Mouse (Mus musculus) heart, embryonic 15.5 days (tissue): ENCODE measurements around the gene Gbp7. TPM values are rescaled to one million over a fixed set of nuclear protein-coding genes. Genes with fewer than 3 reads are reported as not detected.
A peak's percentile ranks its signal among the peaks of the same experiment; 100 is the strongest.
"Not testable (repeated sequence)": the region's sequence is repeated elsewhere in the genome, so short reads cannot be mapped to it uniquely, and the experiment has no call there.

ENCODE experiments used
- ATAC-seq: fragments of 200-750 bp; cut with Nextera tagmentation; replicated peaks from 2 replicates; pipeline ENCODE4 v1.8.0; 2017; ENCODE audit warnings: low read depth, moderate TSS enrichment; ENCODE audit not compliant: insufficient number of reproducible peaks, insufficient read depth, low FRiP score
- H3K27ac ChIP-seq: fragments of 300-500 bp; sonication (generic); 2 replicates; pipeline ENCODE4 v1.5.1; 2015; ENCODE audit warnings: mild to moderate bottlenecking, inconsistent platforms
- H3K27me3 ChIP-seq: fragments of 300-500 bp; sonication (generic); 2 replicates; pipeline ENCODE4 v1.6.1; 2015; ENCODE audit warnings: inconsistent platforms
- H3K36me3 ChIP-seq: fragments of 300-500 bp; sonication (generic); 2 replicates; pipeline ENCODE4 v1.6.1; 2015; ENCODE audit warnings: mild to moderate bottlenecking, inconsistent platforms
- H3K4me1 ChIP-seq: fragments of 300-500 bp; sonication (generic); replicated peaks from 2 replicates; pipeline ENCODE4 v1.6.1; 2015; ENCODE audit warnings: inconsistent platforms
- H3K4me2 ChIP-seq: fragments of 300-500 bp; sonication (generic); 2 replicates; pipeline ENCODE4 v1.6.1; 2015; ENCODE audit warnings: inconsistent platforms, mild to moderate bottlenecking, moderate library complexity
- H3K4me3 ChIP-seq: fragments of 300-500 bp; sonication (generic); 2 replicates; pipeline ENCODE4 v1.5.1; 2015; ENCODE audit warnings: mild to moderate bottlenecking, inconsistent platforms
- H3K9ac ChIP-seq: fragments of 300-500 bp; sonication (generic); 2 replicates; pipeline ENCODE4 v1.6.1; 2015; ENCODE audit warnings: mild to moderate bottlenecking, inconsistent platforms
- H3K9me3 ChIP-seq: fragments of 300-500 bp; sonication (generic); replicated peaks from 2 replicates; pipeline ENCODE4 v1.6.1; 2016; ENCODE audit warnings: inconsistent platforms
- WGBS: fragments of 180-500 bp; shearing (Covaris S2); methylation state at CpG from one replicate; pipeline ENCODE4 v1.1.7; 2015; ENCODE audit warnings: mixed read lengths; 5-methylcytosine and 5-hydroxymethylcytosine counted together
- polyA plus RNA-seq: library from polyadenylated mRNA; unstranded; fragments of >200 nt; fragmentation: Nextera tagmentation; extraction: Ambion mirVana; gene quantifications from 2 replicates; pipeline ENCODE4 v1.2.1, GENCODE M21; 2015

The Gbp7 gene
- polyA plus RNA-seq, 1 experiment from 2014 or later = 3.5 TPM

DNA sequence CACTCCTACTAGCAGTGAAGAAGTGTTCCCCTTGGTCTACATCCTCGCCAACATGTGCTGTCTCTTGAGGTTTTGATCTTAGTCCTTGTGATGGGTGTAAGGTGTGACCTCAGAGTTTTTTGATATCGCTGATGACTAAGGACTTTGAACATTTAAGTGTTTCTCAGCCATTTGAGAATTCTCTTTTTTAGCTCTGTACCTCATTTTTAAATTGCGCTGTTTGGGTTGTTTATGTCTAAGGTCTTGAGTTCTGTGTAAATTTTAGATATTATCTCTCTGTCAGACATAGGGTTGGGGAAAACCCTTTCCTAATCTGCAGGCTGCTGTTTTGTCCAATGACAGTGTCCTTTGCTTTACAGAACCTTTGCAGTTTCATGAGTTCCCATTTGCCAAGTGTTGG lies 3.0 kb downstream of the Gbp7 start:
- Histone ChIP-seq H3K4me2 (no peak overlapping the region), H3K27ac (no peak overlapping the region), H3K9me3 (no peaks in the 10 kb centered on the region), H3K4me1 (no peaks in the 10 kb centered on the region), H3K36me3 (no peaks in the 10 kb centered on the region), H3K4me3 (no peak overlapping the region), H3K27me3 (no peaks in the 10 kb centered on the region), H3K9ac (no peak overlapping the region)
- 79% methylated on average over 3 of the region's 3 CpGs for WGBS
- no peak for ATAC-seq

- H3K4me3 ChIP-seq = no peak overlapping the region
- no peak overlapping the region for H3K4me2 ChIP-seq
- H3K9ac ChIP-seq = no peak overlapping the region
- H3K4me1 ChIP-seq = no peaks in the 10 kb centered on the region
- 54% methylated on average over 1 of the region's 1 CpGs for WGBS
- no peaks in the 10 kb centered on the region for H3K9me3 ChIP-seq
- no peaks in the 10 kb centered on the region for H3K27me3 ChIP-seq
- no peak for ATAC-seq
- no peak overlapping the region for H3K27ac ChIP-seq
- no peaks in the 10 kb centered on the region for H3K36me3 ChIP-seq
These were observed 5.5 kb downstream of the Gbp7 start for GRCm38 (mm10) chr3:142535667-142536066.

- H3K9ac ChIP-seq = no peak overlapping the region
- no peaks in the 10 kb centered on the region for H3K36me3 ChIP-seq
- H3K4me1 ChIP-seq = no peaks in the 10 kb centered on the region
- no peak for ATAC-seq
- H3K27ac ChIP-seq = no peak overlapping the region
- WGBS = 78% methylated on average over 6 of the region's 6 CpGs
- H3K4me3 ChIP-seq = no peak overlapping the region
- no peak overlapping the region for H3K4me2 ChIP-seq
- no peaks in the 10 kb centered on the region for H3K9me3 ChIP-seq
- no peaks in the 10 kb centered on the region for H3K27me3 ChIP-seq
These were observed 11.2 kb downstream of the Gbp7 start for GRCm38 (mm10) chr3:142541391-142541790.

DNA sequence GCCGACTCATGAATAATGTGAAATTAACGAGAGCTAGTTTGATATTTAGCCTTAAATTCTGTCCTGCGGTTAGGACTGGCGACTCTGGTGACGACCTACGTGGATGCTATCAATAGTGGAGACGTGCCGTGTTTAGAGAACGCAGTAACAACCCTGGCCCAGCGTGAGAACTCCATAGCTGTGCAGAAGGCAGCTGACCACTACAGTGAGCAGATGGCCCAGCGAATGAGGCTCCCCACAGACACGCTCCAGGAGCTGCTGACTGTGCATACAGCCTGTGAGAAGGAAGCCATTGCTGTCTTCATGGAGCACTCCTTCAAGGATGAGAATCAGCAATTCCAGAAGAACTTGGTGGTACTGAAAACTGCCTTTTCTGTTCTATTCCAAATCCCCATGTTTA lies 12.6 kb downstream of the Gbp7 start:
- not testable (repeated sequence) for H3K27ac ChIP-seq, H3K27me3 ChIP-seq, H3K9me3 ChIP-seq, H3K9ac ChIP-seq, ATAC-seq, H3K36me3 ChIP-seq, H3K4me3 ChIP-seq, H3K4me1 ChIP-seq, H3K4me2 ChIP-seq
- WGBS = 80% methylated on average over 12 of the region's 12 CpGs

DNA sequence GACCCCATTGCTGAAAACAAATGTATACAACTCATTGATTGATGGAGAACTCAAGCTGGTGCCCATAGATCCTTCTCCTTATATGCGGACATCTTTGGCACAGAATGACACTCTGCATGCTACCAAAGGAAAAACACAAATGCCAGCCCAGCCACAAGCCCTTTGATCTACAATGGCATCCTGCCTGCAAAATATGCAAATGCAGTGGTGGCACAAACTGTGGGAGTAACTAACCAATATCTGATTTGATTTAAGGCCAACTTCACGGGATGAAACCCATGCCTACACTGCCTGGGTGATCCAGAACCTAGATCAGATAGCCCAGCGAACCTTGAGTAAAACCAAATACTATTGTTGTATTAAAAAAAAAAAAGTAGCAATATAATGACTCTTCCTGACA lies 16.5 kb downstream of the Gbp7 start:
- H3K4me3 ChIP-seq = no peak overlapping the region
- no peak for ATAC-seq
- no peaks in the 10 kb centered on the region for H3K9me3 ChIP-seq
- WGBS = 73% methylated on average over 3 of the region's 3 CpGs
- H3K4me1 ChIP-seq = no peaks in the 10 kb centered on the region
- no peaks in the 10 kb centered on the region for H3K36me3 ChIP-seq
- H3K27me3 ChIP-seq = no peaks in the 10 kb centered on the region
- no peak overlapping the region for H3K9ac ChIP-seq
- no peak overlapping the region for H3K27ac ChIP-seq
- H3K4me2 ChIP-seq = no peak overlapping the region

GRCm38 (mm10) chr3:142550052-142550676 lies 20.0 kb downstream of the Gbp7 start:
- WGBS = 83% methylated on average over 3 of the region's 3 CpGs
- Histone ChIP-seq H3K4me1 (no peaks in the 10 kb centered on the region), H3K4me2 (no peak overlapping the region), H3K4me3 (no peak overlapping the region), H3K9me3 (no peaks in the 10 kb centered on the region), H3K9ac (no peak overlapping the region), H3K36me3 (no peaks in the 10 kb centered on the region), H3K27me3 (no peaks in the 10 kb centered on the region), H3K27ac (no peak overlapping the region)
- no peak for ATAC-seq

- Histone ChIP-seq H3K4me1 (no peaks in the 10 kb centered on the region), H3K9ac (no peak overlapping the region), H3K27me3 (no peaks in the 10 kb centered on the region), H3K4me3 (no peak overlapping the region), H3K27ac (no peak overlapping the region), H3K36me3 (no peaks in the 10 kb centered on the region), H3K4me2 (no peak overlapping the region), H3K9me3 (no peaks in the 10 kb centered on the region)
- 71% methylated on average over 1 of the region's 1 CpGs for WGBS
- no peak for ATAC-seq
These were observed 24.5 kb downstream of the Gbp7 start for GRCm38 (mm10) chr3:142554601-142555000.

- H3K9ac ChIP-seq = no peak overlapping the region
- H3K9me3 ChIP-seq = no peaks in the 10 kb centered on the region
- no peak overlapping the region for H3K27ac ChIP-seq
- ATAC-seq = no peak
- H3K36me3 ChIP-seq = no peaks in the 10 kb centered on the region
- H3K4me3 ChIP-seq = no peak overlapping the region
- WGBS = 85% methylated on average over 11 of the region's 11 CpGs
- no peak overlapping the region for H3K4me2 ChIP-seq
- 0 out of 2 replicates have a peak, but pooled peaks cover 3% of the 10 kb centered on the region for H3K4me1 ChIP-seq
- H3K27me3 ChIP-seq = no peaks in the 10 kb centered on the region
These were observed 25.5 kb downstream of the Gbp7 start for GRCm38 (mm10) chr3:142555623-142556022.

DNA sequence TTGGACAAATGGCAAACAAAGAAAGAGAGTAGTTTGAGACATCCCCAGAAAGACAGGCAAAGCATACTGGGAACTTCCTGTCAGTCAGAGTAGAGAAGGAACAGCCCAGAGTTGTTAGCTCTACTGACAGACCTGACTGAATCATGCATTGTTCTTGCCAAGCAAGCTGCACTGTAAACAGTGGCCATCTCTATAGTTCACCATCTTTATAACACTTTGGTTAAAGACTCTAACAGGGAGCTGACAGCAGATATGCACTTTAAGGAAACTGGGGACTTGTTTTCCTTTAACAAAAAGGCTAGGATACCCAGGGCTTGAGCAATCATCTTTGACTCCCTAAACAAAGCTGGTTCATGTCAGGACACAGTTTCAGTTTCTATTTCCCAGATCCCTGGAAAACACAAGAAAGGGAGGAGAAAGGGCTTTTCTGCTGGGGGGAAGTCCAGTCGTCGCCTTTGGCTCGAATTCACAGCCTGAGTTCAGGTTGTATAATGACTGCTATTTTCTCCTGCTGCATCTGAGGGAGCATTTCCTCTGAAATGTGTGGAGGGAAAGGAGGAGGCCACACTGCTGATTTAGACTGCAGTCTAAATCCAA lies 29.6 kb downstream of the Gbp7 start, which contains the start of gene Gbp3:
TSS of gene Gbp3 (plus strand) at position 395 of the 597 bp plus-strand sequence.
- Histone ChIP-seq H3K27me3 (no peaks in the 10 kb centered on the region), H3K4me3 (peak within 1 kb of the TSS; percentile 59), H3K9ac (peak within 1 kb of the TSS; percentile 46), H3K4me2 (peak within 1 kb of the TSS; percentile 74), H3K4me1 (0 out of 2 replicates have a peak, but pooled peaks cover 3% of the 10 kb centered on the region), H3K36me3 (no peaks in the 10 kb centered on the region), H3K27ac (peak within 1 kb of the TSS; percentile 63), H3K9me3 (no peaks in the 10 kb centered on the region)
- no peak for ATAC-seq
- 18% methylated on average over 3 of the region's 3 CpGs for WGBS

GRCm38 (mm10) chr3:142560296-142560948 lies 30.3 kb downstream of the Gbp7 start:
- Histone ChIP-seq H3K9me3 (no peaks in the 10 kb centered on the region), H3K4me1 (0 out of 2 replicates have a peak, but pooled peaks cover 3% of the 10 kb centered on the region), H3K27me3 (no peaks in the 10 kb centered on the region), H3K36me3 (no peaks in the 10 kb centered on the region), H3K4me2 (peak overlapping the region; percentile 74), H3K4me3 (peak overlapping the region; percentile 59), H3K27ac (peak overlapping the region; percentile 63), H3K9ac (peak overlapping the region; percentile 46)
- 10% methylated on average over 12 of the region's 12 CpGs for WGBS
- no peak; the same call in 1 of the 2 replicates for ATAC-seq

- Histone ChIP-seq H3K27me3 (no peaks in the 10 kb centered on the region), H3K9me3 (no peaks in the 10 kb centered on the region), H3K4me1 (0 out of 2 replicates have a peak, but pooled peaks cover 3% of the 10 kb centered on the region), H3K36me3 (no peaks in the 10 kb centered on the region), H3K4me3 (peak overlapping the region; percentile 59; the same call in 1 of the 2 replicates), H3K27ac (no peak overlapping the region), H3K4me2 (0 out of 2 replicates have a peak overlapping the region, but pooled peaks have one; percentile 74), H3K9ac (no peak overlapping the region)
- WGBS = 77% methylated on average over 14 of the region's 14 CpGs
- ATAC-seq = no peak
These were observed 31.0 kb downstream of the Gbp7 start for GRCm38 (mm10) chr3:142561045-142561646.
